10 mouse cellular contexts compared by ENCODE assay signal in genomic region chr10:118781811-118782232, GRCm38 (mm10).
A peak's percentile ranks its signal among the peaks of the same experiment; 100 is the strongest.
DNase-seq lines count a peak whose midpoint lies in the region; ATAC-seq lines count a peak whose summit lies in the region.
"Had no signal": no experiment of that assay in that cellular context is flagged by ENCODE, and none has a peak within 500 bp of the region (broad histone marks: within the 10 kb centered on the region; RNA-seq: fewer than 3 reads in every experiment).

No protein-coding gene starts in this region.

- no peak for ATAC-seq in midbrain, embryonic 14.5 days (ENCODE audit: low FRiP score, low TSS enrichment)
- no peak for ATAC-seq in midbrain, embryonic 15.5 days (replicated peaks)

- WGBS in midbrain, embryonic 14.5 days, result 81% methylated on average over 10 of the region's 10 CpGs
- 76% methylated on average over 10 of the region's 10 CpGs for WGBS in midbrain, embryonic 15.5 days

- no peak overlapping the region for H3K9ac ChIP-seq in midbrain, embryonic 14.5 days (replicated peaks; ENCODE audit: low read length)
- no peak overlapping the region for H3K9ac ChIP-seq in midbrain, embryonic 15.5 days

- no peaks in the 10 kb centered on the region for H3K4me1 ChIP-seq in midbrain, embryonic 14.5 days (ENCODE audit: control insufficient read depth, insufficient read depth, low read length)
- no peaks in the 10 kb centered on the region for H3K4me1 ChIP-seq in midbrain, embryonic 15.5 days

- H3K4me3 ChIP-seq in midbrain, embryonic 14.5 days (replicated peaks; ENCODE audit: low read depth, low read length), result no peak overlapping the region
- no peak overlapping the region for H3K4me3 ChIP-seq in midbrain, embryonic 15.5 days

- no peaks in the 10 kb centered on the region for H3K36me3 ChIP-seq in midbrain, embryonic 14.5 days (ENCODE audit: control insufficient read depth, insufficient read depth, low read length)
- H3K36me3 ChIP-seq in midbrain, embryonic 15.5 days (replicated peaks), result no peaks in the 10 kb centered on the region

- H3K4me2 ChIP-seq in midbrain, embryonic 14.5 days (ENCODE audit: low read length), result no peak overlapping the region
- H3K4me2 ChIP-seq in midbrain, embryonic 15.5 days, result no peak overlapping the region

- H3K27ac ChIP-seq in midbrain, embryonic 14.5 days (replicated peaks; ENCODE audit: low read depth, low read length), result no peak overlapping the region
- no peak overlapping the region for H3K27ac ChIP-seq in midbrain, embryonic 15.5 days

- H3K9me3 ChIP-seq in midbrain, embryonic 14.5 days (ENCODE audit: control insufficient read depth, low read length), result no peaks in the 10 kb centered on the region
- H3K9me3 ChIP-seq in midbrain, embryonic 15.5 days, result no peaks in the 10 kb centered on the region

- DNase-seq in frontal cortex, postnatal 36 days (ENCODE audit: low spot score in 2 of 2), result peak; percentile 48 to 59
- no peak for DNase-seq in frontal cortex, postnatal 10 days (ENCODE audit: low spot score in 2 of 2)
- DNase-seq in midbrain, embryonic 14.5 days, result peak; percentile 29
- peak; percentile 46 to 55 for DNase-seq in layer of hippocampus, postnatal 14 days (ENCODE audit: low spot score in 2 of 2)
- DNase-seq in right cerebral cortex, postnatal 25 days, result peak; percentile 41
- no peak for DNase-seq in ovary, postnatal 36 days (ENCODE audit: low spot score)
- no peak for DNase-seq in gastrocnemius, adult 8-10 months (ENCODE audit: low spot score in 2 of 2)
- DNase-seq: cerebellum, adult 9-10 months; heart, postnatal 36 days had no signal

- H3K27me3 ChIP-seq in midbrain, embryonic 14.5 days (ENCODE audit: control insufficient read depth, insufficient read depth, low read length), result no peaks in the 10 kb centered on the region
- no peaks in the 10 kb centered on the region for H3K27me3 ChIP-seq in midbrain, embryonic 15.5 days (replicated peaks)

Comparison
In these comparisons a context has a peak if more than half of its experiments do, and no peak if none do; other contexts are left out.
1. DNase-seq: peak in frontal cortex, postnatal 36 days (2 of 2), midbrain, embryonic 14.5 days (single experiment), layer of hippocampus, postnatal 14 days (2 of 2) and right cerebral cortex, postnatal 25 days (single experiment); none in frontal cortex, postnatal 10 days (0 of 2), ovary, postnatal 36 days (single experiment) and gastrocnemius, adult 8-10 months (0 of 2).